Mouse (Mus musculus): ENCODE results near the gene Plcb4. TPM values are rescaled to one million over a fixed set of nuclear protein-coding genes. Genes with fewer than 3 reads are reported as not detected.

Gene Plcb4
- total and polyA plus RNA-seq, 3 experiments, result not detected

DNA sequence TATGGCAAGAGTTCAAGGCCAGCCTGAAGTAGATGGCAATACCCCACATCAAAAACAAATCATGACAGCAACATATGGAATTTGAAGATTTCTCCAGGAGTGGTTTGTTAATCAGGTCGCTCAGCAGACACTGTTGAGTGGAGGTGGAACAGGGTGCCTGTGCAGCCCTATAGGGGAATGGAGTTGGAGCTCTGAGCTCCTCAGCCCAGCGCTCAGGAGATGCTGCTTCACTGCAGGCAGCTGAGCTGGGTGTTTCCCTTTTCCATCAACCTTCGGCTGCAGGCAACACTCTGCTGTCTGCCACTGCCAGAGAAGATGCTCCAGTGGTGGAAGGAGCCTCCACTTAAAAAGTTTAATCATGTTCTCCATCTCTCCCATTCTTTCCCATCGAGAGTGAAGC lies 149.5 kb downstream of the Plcb4 start:
- H3K27ac ChIP-seq (ENCODE audit: insufficient read depth, low read depth), result no peak overlapping the region
- no peaks in the 10 kb centered on the region for H3K79me2 ChIP-seq (replicated peaks; ENCODE audit: control insufficient read depth, extremely low read depth, insufficient read depth, poor library complexity, severe bottlenecking)
- dilution Hi-C loops (cut with MboI; ENCODE audit: extremely low pct_ligation_motif_present, extremely low pct_unique_long_range_greater_than_20kb, low sequenced_read_pairs), result no loop called here
- no peaks in the 10 kb centered on the region for H3K36me3 ChIP-seq (replicated peaks in 1 of 2; ENCODE audit: control insufficient read depth in 1 of 2, insufficient read depth in 1 of 2, low read length in 1 of 2)
- H3K9ac ChIP-seq (ENCODE audit: insufficient read depth, low read depth), result no peak overlapping the region
- DNase-seq (ENCODE audit: extremely low read depth), result no peak
- no peaks in the 10 kb centered on the region for H3K27me3 ChIP-seq (replicated peaks)
- no peak overlapping the region for H3K4me3 ChIP-seq (replicated peaks in 1 of 3; ENCODE audit: low read depth in 2 of 3, low read length in 2 of 3, poor library complexity in 1 of 3)
- in situ Hi-C loops (cut with MboI; ENCODE audit: low pct_ligation_motif_present, low pct_unique_long_range_greater_than_20kb, low sequenced_read_pairs), result no loop called here
- no peak for TF ChIP-seq TCF12 (IDR thresholded peaks at IDR 0.05; ENCODE audit: low read depth, low read length)
- TF ChIP-seq MAX (IDR thresholded peaks at IDR 0.05; ENCODE audit: low read length), result no peak
- TF ChIP-seq NELFE (IDR thresholded peaks at IDR 0.05; ENCODE audit: low read depth, low read length), result no peak
- TF ChIP-seq MAZ (IDR thresholded peaks at IDR 0.05; ENCODE audit: low read depth, low read length), result no peak
- no peak for TF ChIP-seq JUND (conservative IDR thresholded peaks at IDR 0.05; ENCODE audit: low read depth, low read length)
- peaks cover 68% of the 10 kb centered on the region for H3K9me3 ChIP-seq (replicated peaks; ENCODE audit: low read length)
- H3K4me1 ChIP-seq (ENCODE audit: control insufficient read depth in 1 of 2, insufficient read depth in 2 of 2), result no peaks in the 10 kb centered on the region
- H3K4me2 ChIP-seq (ENCODE audit: insufficient read depth, low read depth, poor library complexity, severe bottlenecking), result no peak overlapping the region

DNA sequence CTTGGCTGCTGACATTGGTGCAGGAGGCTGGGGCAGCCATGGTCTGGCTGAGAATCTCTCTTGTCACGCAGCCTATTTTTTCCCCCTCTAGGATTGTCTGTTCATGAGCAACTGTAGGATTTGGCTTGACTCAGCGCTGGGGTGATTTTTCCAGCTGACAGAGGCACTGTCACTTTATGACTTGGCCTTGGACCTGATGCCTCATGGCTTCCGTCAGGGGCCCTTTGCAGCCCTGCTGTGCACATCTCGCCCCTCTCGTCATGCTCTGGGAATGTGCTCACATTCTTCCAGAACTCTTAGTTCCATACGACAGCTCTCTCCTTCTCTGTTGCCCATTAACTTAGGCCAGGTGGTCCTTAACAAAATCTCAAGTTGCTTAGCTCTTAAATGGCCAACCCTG lies 152.0 kb downstream of the Plcb4 start:
- no peak overlapping the region for H3K4me2 ChIP-seq (ENCODE audit: insufficient read depth, low read depth, poor library complexity, severe bottlenecking)
- H3K27ac ChIP-seq (ENCODE audit: insufficient read depth, low read depth), result no peak overlapping the region
- DNase-seq (ENCODE audit: extremely low read depth), result no peak
- H3K27me3 ChIP-seq (replicated peaks), result no peaks in the 10 kb centered on the region
- H3K4me3 ChIP-seq (replicated peaks in 1 of 3; ENCODE audit: low read depth in 2 of 3, low read length in 2 of 3, poor library complexity in 1 of 3), result no peak overlapping the region
- no peaks in the 10 kb centered on the region for H3K4me1 ChIP-seq (ENCODE audit: control insufficient read depth in 1 of 2, insufficient read depth in 2 of 2)
- TF ChIP-seq ZC3H11A (IDR thresholded peaks at IDR 0.05; ENCODE audit: low read depth, low read length) (no peak), PAX5 (IDR thresholded peaks at IDR 0.05; ENCODE audit: low read length) (no peak), USF1 (IDR thresholded peaks at IDR 0.05; ENCODE audit: low read depth, low read length) (no peak), TCF12 (IDR thresholded peaks at IDR 0.05; ENCODE audit: low read depth, low read length) (no peak), EP300 (IDR thresholded peaks at IDR 0.05; ENCODE audit: low read length) (no peak), SMC3 (IDR thresholded peaks at IDR 0.05; ENCODE audit: low read depth, low read length) (no peak), BHLHE40 (IDR thresholded peaks at IDR 0.05; ENCODE audit: low read depth, low read length) (no peak), CHD1 (IDR thresholded peaks at IDR 0.05; ENCODE audit: low read depth, low read length) (no peak), MAZ (IDR thresholded peaks at IDR 0.05; ENCODE audit: low read depth, low read length) (no peak), USF2 (conservative IDR thresholded peaks at IDR 0.05; ENCODE audit: low read depth, low read length) (no peak), ZMIZ1 (IDR thresholded peaks at IDR 0.05; ENCODE audit: low read depth, low read length) (no peak), ELF1 (IDR thresholded peaks at IDR 0.05; ENCODE audit: low read depth, low read length) (no peak), JUND (conservative IDR thresholded peaks at IDR 0.05; ENCODE audit: low read depth, low read length) (no peak), MAFK (IDR thresholded peaks at IDR 0.05; ENCODE audit: insufficient replicate concordance, low read length) (no peak), IRF4 (IDR thresholded peaks at IDR 0.05; ENCODE audit: low read depth, low read length) (no peak), ETS1 (conservative IDR thresholded peaks at IDR 0.05; ENCODE audit: low read depth, low read length) (no peak)
- no peak overlapping the region for H3K9ac ChIP-seq (ENCODE audit: insufficient read depth, low read depth)
- no peaks in the 10 kb centered on the region for H3K36me3 ChIP-seq (replicated peaks in 1 of 2; ENCODE audit: control insufficient read depth in 1 of 2, insufficient read depth in 1 of 2, low read length in 1 of 2)
- in situ Hi-C loops (cut with MboI; ENCODE audit: low pct_ligation_motif_present, low pct_unique_long_range_greater_than_20kb, low sequenced_read_pairs) (no loop called here), dilution Hi-C loops (cut with MboI; ENCODE audit: extremely low pct_ligation_motif_present, extremely low pct_unique_long_range_greater_than_20kb, low sequenced_read_pairs) (no loop called here)
- no peaks in the 10 kb centered on the region for H3K79me2 ChIP-seq (replicated peaks; ENCODE audit: control insufficient read depth, extremely low read depth, insufficient read depth, poor library complexity, severe bottlenecking)
- H3K9me3 ChIP-seq (replicated peaks; ENCODE audit: low read length), result peaks cover 67% of the 10 kb centered on the region

All from CH12.LX (cell line).